Mouse (Mus musculus) lung, adult 2 months (tissue): Measurements from ENCODE around the gene Dpf3. TPM values are rescaled to one million over a fixed set of nuclear protein-coding genes. Genes with fewer than 3 reads are reported as not detected.

ENCODE experiments used
- DNase-seq: peaks from one replicate; pipeline ENCODE4 v3.0.0; 2022
- H3K4me1 ChIP-seq: fragments of 200-500 bp; 2 replicates; pipeline ENCODE4 v1.6.1; 2011; ENCODE audit warnings: low read length; ENCODE audit not compliant: control insufficient read depth, insufficient read depth
- H3K4me3 ChIP-seq: fragments of 200-500 bp; replicated peaks from 2 replicates; pipeline ENCODE3; 2011; ENCODE audit warnings: low read depth, mild to moderate bottlenecking, control low read depth, low read length; ENCODE audit errors: extremely low read depth
- CTCF ChIP-seq: fragments of 200-500 bp; IDR thresholded peaks from 2 replicates; pipeline ENCODE4 v1.5.1; 2011; ENCODE audit warnings: mild to moderate bottlenecking, low read length, control low read depth; ENCODE audit not compliant: insufficient read depth
- POLR2A ChIP-seq: fragments of 200-500 bp; IDR thresholded peaks from 2 replicates; pipeline ENCODE4 v1.6.1; 2011; ENCODE audit warnings: low read depth, mild to moderate bottlenecking, control low read depth, low read length, borderline replicate concordance; ENCODE audit errors: extremely low read depth
- WGBS: fragments of 180-500 bp; shearing (Covaris S2); methylation state at CpG from one replicate; pipeline ENCODE4 v1.1.7; 2018; 5-methylcytosine and 5-hydroxymethylcytosine counted together
- polyA plus RNA-seq: library from polyadenylated mRNA; depleted of rRNA; stranded (reverse); fragments of >200 nt; gene quantifications from 2 replicates; pipeline ENCODE4 v1.2.3, GENCODE M21; 2012

The Dpf3 gene
- polyA plus RNA-seq, 1 experiment: 1.2 TPM

GRCm38 (mm10) chr12:83523056-83523455 lies 35.5 kb upstream of the Dpf3 start:
- H3K4me3 ChIP-seq: no peak overlapping the region
- TF ChIP-seq POLR2A (no peak), CTCF (no peak)
- no peak for DNase-seq
- H3K4me1 ChIP-seq: no peaks in the 10 kb centered on the region
- WGBS: 90% methylated on average over 6 of the region's 6 CpGs

GRCm38 (mm10) chr12:83521083-83521482 lies 33.6 kb upstream of the Dpf3 start:
- 40% methylated on average over 8 of the region's 8 CpGs for WGBS
- TF ChIP-seq CTCF: no peak
- no peak for TF ChIP-seq POLR2A
- H3K4me3 ChIP-seq: no peak overlapping the region

DNA sequence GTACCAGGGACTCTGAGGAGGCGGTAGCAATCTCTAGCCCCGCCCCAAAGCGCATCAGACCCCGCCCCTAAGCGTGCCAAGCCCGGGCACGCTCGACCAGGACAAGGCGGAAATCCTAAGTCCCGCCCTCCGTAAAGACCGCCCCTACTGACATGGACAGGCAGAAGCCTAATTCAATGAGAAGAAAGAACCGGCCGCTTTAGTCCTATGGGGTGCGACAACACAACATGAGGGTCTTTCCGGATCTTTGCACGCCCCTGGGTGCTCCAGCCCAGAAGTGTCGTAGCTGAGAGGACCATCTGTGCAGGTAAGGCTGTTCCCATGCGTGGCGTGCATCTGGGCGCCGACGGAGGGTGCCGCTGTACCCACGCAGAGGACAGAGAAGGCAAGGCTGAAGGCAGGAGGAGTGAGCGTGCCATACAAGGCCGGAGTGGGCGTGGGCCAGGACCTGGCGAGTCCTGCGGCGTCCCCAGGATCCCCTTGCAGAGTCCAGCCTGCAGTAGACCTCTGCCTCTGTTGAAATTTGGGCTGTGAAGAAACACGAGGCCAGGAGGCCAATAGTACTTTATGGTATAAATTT lies 32.9 kb upstream of the Dpf3 start, which contains the start of gene Dcaf4:
Gene Dcaf4 (plus strand): TSS at position 156 of the 580 bp plus-strand sequence.
- Histone ChIP-seq H3K4me3 (peak within 1 kb of the TSS; percentile 77), H3K4me1 (no peaks in the 10 kb centered on the region)
- peak; percentile 97 for DNase-seq
- TF ChIP-seq POLR2A (peak; percentile 22; the same call in 1 of the 2 replicates), CTCF (no peak)
- under 1% methylated on average over 32 of the region's 32 CpGs for WGBS

More at GRCm38 (mm10) chr12:83521083-83521482, 33.6 kb upstream of the Dpf3 start:
- no peak for DNase-seq
- no peaks in the 10 kb centered on the region for H3K4me1 ChIP-seq

GRCm38 (mm10) chr12:83517580-83517979 lies 30.1 kb upstream of the Dpf3 start:
- Histone ChIP-seq H3K4me3 (no peak overlapping the region), H3K4me1 (no peaks in the 10 kb centered on the region)
- WGBS: 70% methylated on average over 3 of the region's 3 CpGs
- TF ChIP-seq CTCF: no peak
- TF ChIP-seq POLR2A: no peak
- DNase-seq: no peak

GRCm38 (mm10) chr12:83514216-83514615 lies 26.7 kb upstream of the Dpf3 start:
- 69% methylated on average over 4 of the region's 4 CpGs for WGBS
- DNase-seq: no peak
- no peak overlapping the region for H3K4me3 ChIP-seq
- no peaks in the 10 kb centered on the region for H3K4me1 ChIP-seq
- TF ChIP-seq POLR2A (no peak), CTCF (no peak)

GRCm38 (mm10) chr12:83513185-83513584 lies 25.7 kb upstream of the Dpf3 start:
- no peaks in the 10 kb centered on the region for H3K4me1 ChIP-seq
- DNase-seq: no peak
- 12% methylated on average over 5 of the region's 5 CpGs for WGBS
- no peak for TF ChIP-seq POLR2A
- no peak for TF ChIP-seq CTCF
- H3K4me3 ChIP-seq: no peak overlapping the region

- no peak for DNase-seq
- WGBS: 24% methylated on average over 4 of the region's 4 CpGs
- TF ChIP-seq POLR2A (no peak), CTCF (no peak)
These were observed 25.3 kb upstream of the Dpf3 start for GRCm38 (mm10) chr12:83512783-83513182.

DNA sequence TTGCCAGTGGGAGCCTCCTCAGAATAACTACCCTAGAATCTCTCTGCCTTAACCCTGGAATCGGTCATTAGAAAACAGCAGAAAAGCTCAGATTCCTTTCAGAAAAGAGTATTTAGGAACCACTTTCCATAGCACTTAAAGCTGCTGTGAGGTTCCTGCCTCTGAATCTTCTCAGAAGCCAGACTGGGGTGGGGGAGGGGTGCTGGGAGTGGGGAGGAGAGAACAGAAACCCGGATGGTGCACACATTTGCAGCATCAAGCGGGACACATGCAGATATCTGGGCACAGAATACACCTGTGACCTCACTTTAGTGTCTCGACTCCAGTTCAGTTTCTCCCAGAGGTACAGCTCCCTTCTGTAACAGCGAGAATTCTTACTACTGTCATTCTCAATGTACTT lies 23.1 kb upstream of the Dpf3 start:
- no peak for DNase-seq
- TF ChIP-seq POLR2A (no peak), CTCF (no peak)
- H3K4me3 ChIP-seq: no peak overlapping the region
- WGBS: 83% methylated on average over 5 of the region's 5 CpGs
- no peaks in the 10 kb centered on the region for H3K4me1 ChIP-seq

More at GRCm38 (mm10) chr12:83512783-83513182, 25.3 kb upstream of the Dpf3 start:
- no peaks in the 10 kb centered on the region for H3K4me1 ChIP-seq
- no peak overlapping the region for H3K4me3 ChIP-seq

DNA sequence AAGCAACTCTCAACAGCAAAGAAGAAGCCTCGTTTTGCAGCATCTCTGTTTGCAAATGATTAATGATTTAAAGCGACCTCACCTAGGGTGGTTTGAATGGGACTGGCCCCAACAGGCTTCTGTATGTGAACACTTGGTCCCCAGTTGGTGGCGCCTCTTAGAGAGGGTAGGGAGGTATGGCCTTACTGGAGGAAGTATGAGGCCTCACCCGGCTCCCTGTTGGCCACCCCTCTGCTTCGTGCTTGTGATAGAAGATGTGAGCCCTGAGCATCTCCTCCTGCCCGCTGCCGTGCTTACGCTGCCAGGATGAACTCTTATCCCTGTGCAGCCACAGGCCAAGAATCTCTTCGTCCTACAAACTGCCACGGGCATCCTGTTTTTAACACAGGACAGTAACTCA lies 19.0 kb upstream of the Dpf3 start:
- no peak overlapping the region for H3K4me3 ChIP-seq
- WGBS: 72% methylated on average over 10 of the region's 10 CpGs

GRCm38 (mm10) chr12:83502190-83502589 lies 14.7 kb upstream of the Dpf3 start:
- TF ChIP-seq CTCF (peak; percentile 58), POLR2A (no peak)
- peak; percentile 38 for DNase-seq
- Histone ChIP-seq H3K4me3 (no peak overlapping the region), H3K4me1 (no peaks in the 10 kb centered on the region)
- 4% methylated on average over 9 of the region's 9 CpGs for WGBS

More for the DNA sequence above, 19.0 kb upstream of the Dpf3 start:
- H3K4me1 ChIP-seq: no peaks in the 10 kb centered on the region
- TF ChIP-seq CTCF (no peak), POLR2A (no peak)
- no peak for DNase-seq
